Mouse (Mus musculus) heart, embryonic 14.5 days (tissue): Measurements from ENCODE around the gene Tnip2. TPM values are rescaled to one million over a fixed set of nuclear protein-coding genes. Genes with fewer than 3 reads are reported as not detected.

Experiments used
- ATAC-seq: fragments of 200-750 bp; cut with Nextera tagmentation; 2 replicates; pipeline ENCODE4 v1.8.0; 2017; ENCODE audit warnings: low read depth, moderate TSS enrichment; ENCODE audit not compliant: insufficient number of reproducible peaks, insufficient read depth, low FRiP score
- H3K27ac ChIP-seq, 2 experiments: fragments of 200-500 bp in 1 of 2; fragments of 300-500 bp in 1 of 2; sonication (generic) in 1 of 2; replicated peaks in 1 of 2; 2 replicates each; pipeline ENCODE4 v1.5.1; 2012 to 2014; ENCODE audit warnings: low read depth in 2 of 2, low read length in 2 of 2, control low read depth in 1 of 2, mild to moderate bottlenecking in 1 of 2, mixed read lengths in 1 of 2; ENCODE audit not compliant: control insufficient read depth in 1 of 2, insufficient read depth in 1 of 2
- H3K27me3 ChIP-seq: fragments of 300-500 bp; sonication (generic); 2 replicates; pipeline ENCODE4 v1.6.1; 2014; ENCODE audit warnings: mild to moderate bottlenecking, low read length, control low read depth; ENCODE audit not compliant: control insufficient read depth, insufficient read depth
- H3K36me3 ChIP-seq: fragments of 300-500 bp; sonication (generic); 2 replicates; pipeline ENCODE4 v1.6.1; 2014; ENCODE audit warnings: mild to moderate bottlenecking, control low read depth, low read length, mixed read lengths; ENCODE audit not compliant: control insufficient read depth, insufficient read depth
- H3K4me1 ChIP-seq, 2 experiments: fragments of 200-500 bp in 1 of 2; fragments of 300-500 bp in 1 of 2; sonication (generic) in 1 of 2; 2 replicates each; pipeline ENCODE4 v1.6.1; 2012 to 2014; ENCODE audit warnings: low read length in 2 of 2, control low read depth in 1 of 2, mixed read lengths in 1 of 2; ENCODE audit not compliant: control insufficient read depth in 2 of 2, insufficient read depth in 2 of 2
- H3K4me2 ChIP-seq: fragments of 300-500 bp; sonication (generic); 2 replicates; pipeline ENCODE4 v1.6.1; 2014; ENCODE audit warnings: mild to moderate bottlenecking, low read length
- H3K4me3 ChIP-seq, 2 experiments: fragments of 200-500 bp in 1 of 2; fragments of 300-500 bp in 1 of 2; sonication (generic) in 1 of 2; 2 replicates each; pipeline ENCODE4 v1.5.1; 2012 to 2014; ENCODE audit warnings: low read length in 2 of 2, mild to moderate bottlenecking in 2 of 2, control low read depth in 1 of 2, low read depth in 1 of 2, moderate library complexity in 1 of 2; ENCODE audit not compliant: control insufficient read depth in 1 of 2, insufficient read depth in 1 of 2
- H3K9ac ChIP-seq: fragments of 300-500 bp; sonication (generic); 2 replicates; pipeline ENCODE4 v1.6.1; 2014; ENCODE audit warnings: mild to moderate bottlenecking, low read length
- H3K9me3 ChIP-seq: fragments of 300-500 bp; sonication (generic); 2 replicates; pipeline ENCODE4 v1.6.1; 2016; ENCODE audit warnings: low read length, control low read depth; ENCODE audit not compliant: control insufficient read depth
- WGBS: fragments of 180-500 bp; shearing (Covaris S2); extraction: QIAGEN DNeasy Blood & Tissue Kit; methylation state at CpG from one replicate; pipeline ENCODE4 v1.1.7; 2014; 5-methylcytosine and 5-hydroxymethylcytosine counted together
- polyA plus RNA-seq: library from polyadenylated mRNA; unstranded; fragments of >200 nt; fragmentation: Nextera tagmentation; extraction: Ambion mirVana; gene quantifications from 2 replicates; pipeline ENCODE4 v1.2.1, GENCODE M21; 2014

Gene Tnip2
- polyA plus RNA-seq, 1 experiment from 2014 or later, result 17.0 TPM

DNA sequence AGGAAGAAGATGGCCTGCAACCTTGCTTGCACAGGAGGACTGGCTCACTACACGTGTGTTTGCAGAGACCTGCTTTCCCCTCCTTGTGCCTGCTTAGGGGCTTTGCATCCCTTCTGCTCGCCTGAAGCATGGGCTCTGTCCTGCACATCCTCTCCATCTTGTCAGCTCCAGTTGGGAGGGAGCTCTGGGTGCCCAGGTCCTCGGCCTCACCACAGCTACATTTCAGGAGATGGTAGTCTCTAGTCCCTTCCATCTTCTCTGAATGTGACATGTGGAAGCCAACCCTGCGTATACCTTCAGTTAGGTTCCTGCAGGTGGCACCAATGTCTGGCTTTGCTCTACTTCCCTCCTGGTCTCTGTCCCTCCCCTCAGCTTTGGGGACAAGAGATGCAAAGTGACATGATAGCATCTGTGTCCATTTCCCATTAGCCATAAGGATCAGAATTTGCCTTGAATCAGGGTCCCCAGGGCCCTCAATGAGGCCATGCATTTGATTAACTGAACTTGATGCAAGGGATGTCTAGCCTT lies 10.2 kb upstream of the Tnip2 start:
- 68% methylated on average over 4 of the region's 4 CpGs for WGBS

DNA sequence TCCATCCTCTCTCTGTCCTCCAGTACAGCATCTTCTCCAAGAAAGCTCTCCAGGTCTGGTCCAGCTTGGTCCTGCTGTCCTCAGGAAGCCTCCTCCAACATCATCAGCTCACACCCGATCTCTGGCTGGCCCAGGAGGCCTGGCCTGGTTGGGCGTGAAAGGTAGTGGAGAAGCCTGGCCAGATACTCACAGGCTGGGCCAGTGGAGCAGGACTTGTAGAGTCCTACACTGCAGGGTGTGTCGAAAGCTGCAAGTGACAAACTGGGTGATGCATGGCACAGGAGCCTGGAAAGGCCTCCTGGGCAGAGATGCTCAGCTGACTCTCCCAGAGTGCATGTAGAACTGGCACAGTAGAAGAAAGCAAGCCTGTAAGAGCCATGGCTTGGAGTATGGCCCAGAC lies 7.5 kb upstream of the Tnip2 start:
- no peaks in the 10 kb centered on the region for H3K27me3 ChIP-seq
- H3K36me3 ChIP-seq, result no peaks in the 10 kb centered on the region
- H3K9me3 ChIP-seq, result no peaks in the 10 kb centered on the region
- H3K27ac ChIP-seq, result peak overlapping the region; percentile 50 to 62
- H3K4me1 ChIP-seq, result peaks cover 18 to 20% of the 10 kb centered on the region in 2 experiments
- H3K9ac ChIP-seq, result no peak overlapping the region
- H3K4me2 ChIP-seq, result no peak overlapping the region
- 58% methylated on average over 3 of the region's 3 CpGs for WGBS
- no peak overlapping the region for H3K4me3 ChIP-seq
- ATAC-seq, result no peak

More for the DNA sequence above, 10.2 kb upstream of the Tnip2 start:
- no peak overlapping the region for H3K27ac ChIP-seq
- no peak overlapping the region for H3K9ac ChIP-seq
- H3K4me2 ChIP-seq, result no peak overlapping the region
- no peaks in the 10 kb centered on the region for H3K9me3 ChIP-seq
- H3K4me3 ChIP-seq, result no peak overlapping the region
- peaks cover 23 to 25% of the 10 kb centered on the region in 2 experiments for H3K4me1 ChIP-seq
- H3K27me3 ChIP-seq, result no peaks in the 10 kb centered on the region
- no peaks in the 10 kb centered on the region for H3K36me3 ChIP-seq
- no peak for ATAC-seq

DNA sequence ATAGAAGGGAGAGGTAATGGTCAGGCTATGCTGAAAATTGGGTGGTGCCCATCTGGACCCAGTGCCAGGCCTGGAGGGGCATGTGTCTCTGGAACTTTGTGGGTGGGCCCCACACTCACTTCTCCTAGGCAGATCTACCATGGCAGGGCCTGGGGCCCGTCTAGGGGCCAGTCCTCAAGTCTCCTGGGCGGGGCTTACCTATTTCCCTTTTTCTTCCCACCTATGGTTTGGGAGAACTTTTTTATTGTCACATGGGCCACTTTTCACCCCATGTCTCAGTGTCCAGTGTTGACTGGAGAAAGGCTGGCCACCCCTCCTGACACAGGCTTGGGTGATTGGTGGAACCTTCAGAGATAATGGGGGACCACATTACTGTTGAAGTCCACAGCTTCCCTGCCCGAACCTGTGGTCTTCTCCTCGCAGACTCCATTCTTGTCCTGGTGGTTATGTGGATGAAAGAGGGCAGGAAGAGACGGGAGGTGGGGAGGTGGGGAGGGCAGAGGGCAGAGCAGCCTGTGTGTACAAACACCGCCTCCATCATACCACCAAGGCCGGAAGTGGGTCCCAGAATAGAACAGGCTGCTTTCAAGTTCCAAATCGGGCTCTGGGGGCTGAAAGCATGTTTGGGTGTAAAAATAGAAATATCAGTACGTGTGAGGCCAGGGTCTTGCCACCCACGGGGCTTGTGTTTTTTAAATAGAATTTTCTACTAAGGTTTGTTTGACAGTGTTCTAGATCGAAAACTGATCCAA lies 6.8 kb upstream of the Tnip2 start:
- Histone ChIP-seq H3K4me1 (peaks cover 14% of the 10 kb centered on the region in 2 experiments), H3K9me3 (no peaks in the 10 kb centered on the region), H3K27me3 (no peaks in the 10 kb centered on the region), H3K36me3 (no peaks in the 10 kb centered on the region), H3K9ac (no peak overlapping the region), H3K27ac (peak overlapping the region; percentile 50 to 62; a peak in 3 of 4 replicates), H3K4me3 (no peak overlapping the region), H3K4me2 (no peak overlapping the region)
- ATAC-seq, result no peak
- 34% methylated on average over 11 of the region's 11 CpGs for WGBS

DNA sequence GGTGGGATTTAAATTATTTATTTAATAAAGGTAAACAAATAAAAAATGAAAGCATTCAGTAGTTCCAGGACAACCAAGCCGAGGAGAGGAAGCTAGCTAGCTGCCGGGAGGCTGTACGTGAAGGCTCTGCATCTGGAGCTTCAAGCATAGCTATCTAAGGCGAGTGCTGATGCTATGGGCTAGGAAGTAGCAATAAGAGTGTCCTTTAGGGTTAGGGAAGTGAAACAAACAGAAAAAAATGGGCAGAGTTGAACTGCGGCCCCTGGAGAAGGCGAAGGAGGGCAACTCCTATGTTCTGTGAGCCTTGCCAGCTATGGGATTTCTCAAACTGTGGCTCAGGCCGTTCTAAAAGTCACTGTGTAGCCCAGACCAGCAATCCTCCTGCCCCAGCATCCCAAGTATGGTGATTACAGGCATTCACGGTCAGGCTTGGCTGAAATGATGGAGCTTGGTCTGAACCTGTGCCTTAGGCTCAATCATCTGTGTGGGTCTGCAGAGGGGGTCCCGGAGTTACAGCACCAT lies 5.7 kb upstream of the Tnip2 start:
- H3K4me3 ChIP-seq, result no peak overlapping the region
- ATAC-seq, result no peak
- H3K9ac ChIP-seq, result no peak overlapping the region
- no peak overlapping the region for H3K4me2 ChIP-seq
- peaks cover 15 to 16% of the 10 kb centered on the region in 2 experiments for H3K4me1 ChIP-seq
- no peaks in the 10 kb centered on the region for H3K36me3 ChIP-seq
- no peaks in the 10 kb centered on the region for H3K9me3 ChIP-seq
- H3K27me3 ChIP-seq, result no peaks in the 10 kb centered on the region
- H3K27ac ChIP-seq, result no peak overlapping the region
- 85% methylated on average over 9 of the region's 9 CpGs for WGBS

DNA sequence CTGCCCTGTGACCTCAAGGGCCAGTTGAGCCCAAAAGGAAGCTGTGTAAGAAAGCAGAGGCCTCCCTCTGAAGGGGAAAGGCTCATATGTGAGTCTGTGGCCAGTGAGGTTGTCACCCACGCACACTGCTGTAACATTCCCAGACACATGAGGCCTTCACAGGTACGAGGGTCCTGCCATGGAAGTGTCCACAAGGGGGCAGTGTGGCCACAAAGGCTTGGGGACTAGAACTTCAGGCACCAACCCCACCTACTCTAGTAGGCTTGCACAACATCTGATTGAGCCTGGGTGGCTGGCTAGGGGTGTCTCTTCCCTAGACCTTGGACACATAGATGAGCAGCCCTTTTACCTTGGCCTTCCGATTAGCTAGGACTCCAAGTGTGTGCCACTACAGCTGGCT lies 4.1 kb upstream of the Tnip2 start:
- 22% methylated on average over 3 of the region's 3 CpGs for WGBS
- H3K9me3 ChIP-seq, result no peaks in the 10 kb centered on the region
- no peak for ATAC-seq

DNA sequence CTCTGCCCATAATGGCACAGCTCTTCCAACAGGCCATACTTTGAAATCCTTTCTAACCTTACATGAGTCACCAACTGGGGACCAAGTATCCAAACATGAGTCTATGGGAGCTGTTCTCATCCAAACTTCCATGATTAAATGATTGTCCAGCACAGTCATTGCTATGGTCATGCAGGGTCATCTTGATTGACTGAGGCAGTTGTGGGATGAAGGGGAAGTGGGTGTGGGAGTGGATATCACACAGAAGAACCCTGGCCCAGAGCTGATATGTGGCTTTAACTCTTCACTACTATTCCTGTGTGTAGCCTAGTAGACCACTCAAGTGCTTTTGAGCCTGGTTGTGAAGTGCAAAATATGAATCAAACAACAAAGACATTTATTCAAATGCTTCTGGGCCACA lies 1.3 kb upstream of the Tnip2 start:
- Histone ChIP-seq H3K36me3 (no peaks in the 10 kb centered on the region), H3K27ac (no peak overlapping the region), H3K27me3 (no peaks in the 10 kb centered on the region), H3K9me3 (no peaks in the 10 kb centered on the region), H3K4me2 (no peak overlapping the region), H3K9ac (no peak overlapping the region), H3K4me3 (no peak overlapping the region), H3K4me1 (peaks cover 10 to 19% of the 10 kb centered on the region in 2 experiments)
- no peak for ATAC-seq

More for the DNA sequence above, 4.1 kb upstream of the Tnip2 start:
- Histone ChIP-seq H3K27ac (no peak overlapping the region), H3K4me3 (no peak overlapping the region), H3K4me1 (peaks cover 22 to 23% of the 10 kb centered on the region in 2 experiments), H3K4me2 (no peak overlapping the region), H3K9ac (no peak overlapping the region), H3K36me3 (no peaks in the 10 kb centered on the region), H3K27me3 (no peaks in the 10 kb centered on the region)

DNA sequence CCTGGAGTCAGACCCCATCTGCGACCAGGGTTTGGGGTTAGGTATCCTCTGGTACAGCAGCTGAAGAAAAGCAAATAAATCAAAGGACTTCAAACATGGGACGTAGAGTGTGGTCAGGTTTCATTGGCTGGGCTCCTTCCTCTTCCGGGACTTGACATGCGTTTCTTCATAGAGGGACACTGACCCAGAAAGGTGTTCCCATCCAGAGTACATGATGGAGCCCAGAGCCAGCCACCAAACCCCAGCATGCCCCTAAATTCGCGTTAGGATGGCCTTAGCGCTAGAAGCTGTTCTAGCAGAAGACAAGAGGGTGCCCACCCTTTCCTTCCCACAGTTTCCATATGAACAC lies 401 bp upstream of the Tnip2 start:
- peak; percentile 18; the same call in 1 of the 2 replicates for ATAC-seq
- H3K9me3 ChIP-seq, result no peaks in the 10 kb centered on the region
- peak overlapping the region in 1 of 2 experiments; percentile 42; a peak in 1 of 4 replicates for H3K27ac ChIP-seq
- H3K4me3 ChIP-seq, result peak overlapping the region; percentile 48 to 89
- H3K36me3 ChIP-seq, result no peaks in the 10 kb centered on the region
- H3K9ac ChIP-seq, result peak overlapping the region; percentile 87
- peak overlapping the region; percentile 95 for H3K4me2 ChIP-seq
- peaks cover 10 to 24% of the 10 kb centered on the region in 2 experiments for H3K4me1 ChIP-seq
- 19% methylated on average over 7 of the region's 7 CpGs for WGBS
- H3K27me3 ChIP-seq, result no peaks in the 10 kb centered on the region
